Mouse (Mus musculus) layer of hippocampus, adult 9-11 months (tissue): ENCODE data around the gene Wbp1l.

Experiments
- DNase-seq: peaks from one replicate; pipeline ENCODE4 v3.0.0; 2022

Gene Wbp1l

GRCm38 (mm10) chr19:46662214-46662613 lies 63.3 kb downstream of the Wbp1l start:
- DNase-seq: no peak

GRCm38 (mm10) chr19:46662784-46663183 lies 63.9 kb downstream of the Wbp1l start:
- no peak for DNase-seq

- DNase-seq: no peak
Observed at GRCm38 (mm10) chr19:46665474-46665873, 66.6 kb downstream of the Wbp1l start.

- DNase-seq: no peak
Observed at GRCm38 (mm10) chr19:46667300-46667699, 68.4 kb downstream of the Wbp1l start.

- no peak for DNase-seq
Observed at GRCm38 (mm10) chr19:46668263-46668662, 69.4 kb downstream of the Wbp1l start.

- DNase-seq: no peak
Observed at GRCm38 (mm10) chr19:46669802-46670201, 70.9 kb downstream of the Wbp1l start.

- no peak for DNase-seq
Observed at GRCm38 (mm10) chr19:46670691-46671090, 71.8 kb downstream of the Wbp1l start.

GRCm38 (mm10) chr19:46672766-46673418 lies 74.0 kb downstream of the Wbp1l start, which contains the start of gene Cyp17a1:
TSS of gene Cyp17a1 (minus strand) at chr19:46673172.
- DNase-seq: no peak

GRCm38 (mm10) chr19:46675641-46676040 lies 76.8 kb downstream of the Wbp1l start:
- no peak for DNase-seq

GRCm38 (mm10) chr19:46679720-46680383 lies 81.0 kb downstream of the Wbp1l start:
- no peak for DNase-seq

GRCm38 (mm10) chr19:46689460-46690372 lies 90.8 kb downstream of the Wbp1l start, which contains the start of gene Borcs7:
TSS of gene Borcs7 (plus strand) at chr19:46689906.
- peak; percentile 85 for DNase-seq

- no peak for DNase-seq
Observed at GRCm38 (mm10) chr19:46690387-46690786, 91.5 kb downstream of the Wbp1l start.

GRCm38 (mm10) chr19:46691078-46691477 lies 92.2 kb downstream of the Wbp1l start:
- no peak for DNase-seq

GRCm38 (mm10) chr19:46693146-46693545 lies 94.3 kb downstream of the Wbp1l start:
- no peak for DNase-seq

GRCm38 (mm10) chr19:46696482-46696881 lies 97.6 kb downstream of the Wbp1l start:
- DNase-seq: no peak

- no peak for DNase-seq
Observed at GRCm38 (mm10) chr19:46696943-46697342, 98.1 kb downstream of the Wbp1l start.

- DNase-seq: no peak
Observed at GRCm38 (mm10) chr19:46697840-46698517, 99.1 kb downstream of the Wbp1l start.

GRCm38 (mm10) chr19:46699011-46699481 lies 100.2 kb downstream of the Wbp1l start:
- DNase-seq: peak; percentile 56

GRCm38 (mm10) chr19:46701156-46701555 lies 102.3 kb downstream of the Wbp1l start:
- DNase-seq: no peak

- DNase-seq: no peak
Observed at GRCm38 (mm10) chr19:46705779-46706495, 107.1 kb downstream of the Wbp1l start.

- DNase-seq: no peak
Observed at GRCm38 (mm10) chr19:46706540-46707295, 107.8 kb downstream of the Wbp1l start.
